Mouse (Mus musculus) left cerebral cortex, adult 18-20 months (tissue): ENCODE measurements around the gene Mia2. TPM values are rescaled to one million over a fixed set of nuclear protein-coding genes. Genes with fewer than 3 reads are reported as not detected.
"Not testable (repeated sequence)": the region's sequence is repeated elsewhere in the genome, so short reads cannot be mapped to it uniquely, and the experiment has no call there.

Experiments used
- DNase-seq, 2 experiments: peaks; one replicate each; pipeline ENCODE4 v3.0.0; 2021 to 2022; ENCODE audit warnings: low spot score in 2 of 2, mixed read lengths in 1 of 2
- long read RNA-seq, 2 experiments: library from polyadenylated mRNA; stranded (forward); transcript quantifications; one replicate each; pipeline ENCODE4 v2.0.0; 2021
- total RNA-seq, 2 experiments: library from RNA; stranded (reverse); gene quantifications; 2 replicates each; pipeline ENCODE4 v1.2.3; 2021

Mia2 gene
- 10 to 100 TPM; 38.5 to 44.4 TPM for total RNA-seq
- long read RNA-seq, experiment 1, full-length matches to known transcripts: 27 of 53 reads
- long read RNA-seq, experiment 1, partial matches to known transcripts: 8 of 53 reads
- long read RNA-seq, experiment 1, other reads (novel, unspliced or antisense): 18 of 53 reads
- long read RNA-seq, experiment 2, full-length matches to known transcripts: 26 of 36 reads
- long read RNA-seq, experiment 2, partial matches to known transcripts: 1 of 36 reads
- long read RNA-seq, experiment 2, other reads (novel, unspliced or antisense): 9 of 36 reads

GRCm38 (mm10) chr12:59095104-59096025, at the start of gene Mia2:
TSS of gene Mia2 (plus strand) at chr12:59095799.
- DNase-seq: no peak

GRCm38 (mm10) chr12:59052470-59052869, 43.1 kb upstream of the Mia2 start:
- no peak for DNase-seq

- no peak for DNase-seq
Measured at GRCm38 (mm10) chr12:59053166-59053565, 42.4 kb upstream of the Mia2 start.

GRCm38 (mm10) chr12:59053976-59054375, 41.6 kb upstream of the Mia2 start:
- no peak for DNase-seq

GRCm38 (mm10) chr12:59055196-59055850, 40.3 kb upstream of the Mia2 start:
- DNase-seq: no peak

- no peak for DNase-seq
Measured at GRCm38 (mm10) chr12:59056222-59056621, 39.4 kb upstream of the Mia2 start.

GRCm38 (mm10) chr12:59058242-59058641, 37.4 kb upstream of the Mia2 start:
- not testable (repeated sequence) for DNase-seq

- no peak for DNase-seq
Measured at GRCm38 (mm10) chr12:59060322-59060721, 35.3 kb upstream of the Mia2 start.

- peak; percentile 71 to 77 for DNase-seq
Measured at GRCm38 (mm10) chr12:59060993-59061595, 34.5 kb upstream of the Mia2 start, which contains the start of gene Trappc6b. TSS of gene Trappc6b (minus strand) at chr12:59061472.

GRCm38 (mm10) chr12:59064837-59065236, 30.8 kb upstream of the Mia2 start:
- DNase-seq: no peak

- no peak for DNase-seq
Measured at GRCm38 (mm10) chr12:59065776-59066175, 29.8 kb upstream of the Mia2 start.

- DNase-seq: peak; percentile 95 to 99
Measured at GRCm38 (mm10) chr12:59066448-59067077, 29.0 kb upstream of the Mia2 start, which contains the start of gene Pnn. TSS of gene Pnn (plus strand) at chr12:59066884.

GRCm38 (mm10) chr12:59067095-59067494, 28.5 kb upstream of the Mia2 start:
- DNase-seq: no peak

- no peak for DNase-seq
Measured at GRCm38 (mm10) chr12:59068791-59069190, 26.8 kb upstream of the Mia2 start.

- DNase-seq: peak; percentile 23 to 47
Measured at GRCm38 (mm10) chr12:59072286-59072685, 23.3 kb upstream of the Mia2 start.

- DNase-seq: peak; percentile 13
Measured at GRCm38 (mm10) chr12:59074052-59074451, 21.5 kb upstream of the Mia2 start.

GRCm38 (mm10) chr12:59076996-59077395, 18.6 kb upstream of the Mia2 start:
- DNase-seq: no peak

- DNase-seq: no peak
Measured at GRCm38 (mm10) chr12:59077883-59078282, 17.7 kb upstream of the Mia2 start.

- DNase-seq: no peak
Measured at GRCm38 (mm10) chr12:59080461-59080860, 15.1 kb upstream of the Mia2 start.

- no peak for DNase-seq
Measured at GRCm38 (mm10) chr12:59084446-59084845, 11.2 kb upstream of the Mia2 start.

- DNase-seq: no peak
Measured at GRCm38 (mm10) chr12:59086171-59086570, 9.4 kb upstream of the Mia2 start.
